Mouse (Mus musculus) cerebellum, adult 8-10 months (tissue): ENCODE data around the gene Dnajb5.
A peak's percentile ranks its signal among the peaks of the same experiment; 100 is the strongest.

Source experiments
- DNase-seq: peaks from one replicate; pipeline ENCODE4 v3.0.0; 2022

The Dnajb5 gene

GRCm38 (mm10) chr4:42949676-42950051, at the start of gene Dnajb5:
Gene Dnajb5, plus strand, starts transcription at chr4:42949814.
- peak; percentile 99 for DNase-seq

DNA sequence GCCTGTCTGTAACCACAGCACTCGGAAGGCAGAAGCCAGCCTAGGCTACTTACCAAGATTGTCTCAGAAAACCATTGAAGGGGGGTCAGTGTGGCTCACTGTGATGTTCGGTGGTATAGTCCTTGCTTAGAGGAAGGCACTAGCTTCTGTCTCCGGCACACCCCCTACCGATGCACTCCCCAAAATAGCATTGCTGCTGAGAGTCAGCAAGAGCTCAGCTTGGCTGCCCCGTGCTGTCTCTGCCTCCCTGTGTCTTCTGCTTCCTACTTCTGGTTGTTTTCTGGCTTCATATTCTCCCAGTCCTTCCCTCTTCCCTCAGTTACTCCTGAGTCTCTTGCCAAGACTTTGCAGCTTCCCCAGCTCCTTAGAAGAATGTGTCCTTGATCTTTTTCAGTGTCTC, 48.7 kb upstream of the Dnajb5 start:
- no peak for DNase-seq

- no peak for DNase-seq
Measured at GRCm38 (mm10) chr4:42902174-42902573, 47.4 kb upstream of the Dnajb5 start.

- DNase-seq = no peak
Measured at GRCm38 (mm10) chr4:42902730-42903129, 46.9 kb upstream of the Dnajb5 start.

GRCm38 (mm10) chr4:42903942-42904341, 45.7 kb upstream of the Dnajb5 start:
- DNase-seq = no peak

DNA sequence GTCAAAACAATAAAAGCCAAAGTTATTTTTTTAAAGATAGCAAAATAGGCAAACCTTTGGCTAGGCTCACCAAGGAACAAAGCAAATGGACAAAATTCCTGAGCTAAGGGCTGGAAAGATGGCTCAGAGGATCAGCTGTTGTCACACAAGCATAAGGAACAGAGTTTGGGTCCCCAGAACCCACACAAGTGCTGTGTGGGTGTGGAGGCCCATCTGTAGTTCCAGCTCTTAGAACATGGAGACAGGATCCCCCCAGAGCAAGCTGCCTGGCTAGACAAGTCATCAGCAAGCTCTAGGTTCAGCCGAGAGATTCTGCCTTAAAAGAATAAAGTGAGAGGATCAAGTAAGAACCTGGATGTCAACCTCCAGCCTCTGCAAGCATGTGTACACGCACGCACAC, 45.1 kb upstream of the Dnajb5 start:
- no peak for DNase-seq

- no peak for DNase-seq
Measured at GRCm38 (mm10) chr4:42904966-42905365, 44.6 kb upstream of the Dnajb5 start.

GRCm38 (mm10) chr4:42913391-42913790, 36.2 kb upstream of the Dnajb5 start:
- DNase-seq = no peak

- no peak for DNase-seq
Measured at GRCm38 (mm10) chr4:42915311-42915710, 34.3 kb upstream of the Dnajb5 start.

GRCm38 (mm10) chr4:42915966-42916365, 33.6 kb upstream of the Dnajb5 start:
- no peak for DNase-seq

DNA sequence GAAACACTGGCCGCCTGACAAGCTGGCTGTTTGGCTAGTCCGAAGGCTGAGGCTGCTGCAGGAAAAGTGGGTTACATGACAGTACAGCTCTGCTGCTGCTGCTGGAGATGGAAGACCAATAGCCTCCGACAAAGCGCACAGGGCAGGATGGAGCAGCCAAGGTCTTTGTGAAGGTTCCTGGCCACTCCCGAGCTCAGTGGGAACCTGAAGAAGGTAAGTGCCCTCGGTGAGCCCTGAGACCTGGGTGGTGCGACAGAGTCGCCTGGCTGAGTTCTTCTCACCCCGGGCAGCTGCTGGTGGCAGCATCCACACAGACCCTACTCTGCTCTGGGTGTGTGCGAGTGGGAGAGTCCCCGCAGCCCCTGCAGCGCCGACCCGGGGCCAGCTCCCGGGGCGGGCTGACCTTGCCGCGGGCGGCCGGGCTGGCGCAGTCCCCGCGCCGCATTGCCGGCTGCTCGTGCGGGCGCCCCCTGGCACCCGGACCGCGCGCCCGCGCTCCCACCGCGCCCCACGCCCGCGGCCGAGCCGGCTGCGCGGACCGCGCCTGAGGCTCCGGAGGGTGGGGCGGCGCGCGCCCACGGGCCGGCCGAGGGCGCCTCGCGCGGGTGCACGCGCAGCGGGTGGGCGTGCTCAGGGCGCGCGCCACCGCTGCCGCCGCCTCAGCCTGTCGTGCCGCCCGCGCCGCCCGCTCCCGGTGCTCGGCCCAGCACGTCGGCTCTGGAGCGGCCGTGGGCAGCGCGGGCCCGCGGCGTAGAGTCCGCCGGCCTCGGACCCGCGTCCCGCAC, 32.8 kb upstream of the Dnajb5 start, which contains the start of gene Phf24:
TSS of gene Phf24 (plus strand) at position 44 of the 785 bp plus-strand sequence.
- peak; percentile 21 for DNase-seq

DNA sequence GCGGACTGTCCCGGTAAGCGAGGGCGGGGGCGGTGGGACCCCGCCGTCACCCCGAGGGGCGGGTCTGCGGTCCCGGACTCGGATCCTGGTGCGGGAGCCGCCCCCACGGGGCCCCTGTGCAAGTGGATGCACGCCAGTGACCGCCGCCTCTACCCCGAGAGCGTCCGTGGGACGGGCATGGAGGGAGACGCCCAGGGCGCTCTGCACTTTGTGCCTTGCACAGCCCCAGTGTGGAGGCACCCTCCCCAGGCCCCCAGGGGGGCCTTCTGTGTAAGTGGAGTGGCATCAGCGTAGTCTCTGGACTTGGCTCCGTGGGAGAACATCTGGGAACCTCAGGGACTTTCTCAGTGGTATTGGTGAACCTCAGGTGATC, 32.2 kb upstream of the Dnajb5 start:
- DNase-seq = peak; percentile 16

DNA sequence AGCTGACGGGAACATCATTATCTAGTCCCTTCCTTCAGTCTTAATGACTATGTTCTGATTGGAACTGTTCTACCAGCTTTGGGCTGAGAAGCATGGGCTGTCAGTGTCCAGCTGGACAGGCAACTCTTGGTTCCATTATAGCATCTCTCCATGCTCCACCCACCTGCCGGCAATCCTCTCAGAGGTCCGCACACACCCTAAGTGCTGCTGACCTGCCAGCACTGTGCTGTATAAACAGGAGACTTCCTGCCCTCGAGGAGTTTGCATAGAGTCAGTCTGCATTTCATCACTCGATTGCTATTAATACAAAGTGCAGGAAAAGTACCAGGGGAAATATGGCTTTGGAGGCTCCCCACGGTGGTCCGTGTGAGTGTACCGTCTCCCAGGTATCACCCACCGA, 28.9 kb upstream of the Dnajb5 start:
- DNase-seq = no peak

DNA sequence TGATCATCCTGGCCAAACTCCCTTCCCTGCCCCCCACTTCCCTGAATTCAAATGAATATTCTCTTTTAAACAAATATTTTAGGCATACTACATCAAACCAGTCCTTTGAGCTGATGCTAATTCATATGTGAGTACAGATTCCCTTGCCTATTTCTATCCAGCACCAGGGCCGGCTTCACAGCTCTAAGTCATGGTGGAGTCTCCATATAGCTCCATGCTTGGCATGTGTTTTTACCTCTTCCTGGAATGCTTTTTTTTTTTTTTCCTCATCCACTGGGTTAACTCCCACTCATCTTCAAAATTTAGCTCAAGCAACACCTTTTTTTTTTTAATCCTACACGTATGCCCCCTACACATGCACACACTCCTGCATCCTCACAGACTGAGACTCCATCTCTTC, 28.1 kb upstream of the Dnajb5 start:
- DNase-seq = no peak

GRCm38 (mm10) chr4:42922056-42922455, 27.6 kb upstream of the Dnajb5 start:
- no peak for DNase-seq

GRCm38 (mm10) chr4:42922461-42922860, 27.2 kb upstream of the Dnajb5 start:
- no peak for DNase-seq

GRCm38 (mm10) chr4:42924095-42924710, 25.4 kb upstream of the Dnajb5 start:
- no peak for DNase-seq

DNA sequence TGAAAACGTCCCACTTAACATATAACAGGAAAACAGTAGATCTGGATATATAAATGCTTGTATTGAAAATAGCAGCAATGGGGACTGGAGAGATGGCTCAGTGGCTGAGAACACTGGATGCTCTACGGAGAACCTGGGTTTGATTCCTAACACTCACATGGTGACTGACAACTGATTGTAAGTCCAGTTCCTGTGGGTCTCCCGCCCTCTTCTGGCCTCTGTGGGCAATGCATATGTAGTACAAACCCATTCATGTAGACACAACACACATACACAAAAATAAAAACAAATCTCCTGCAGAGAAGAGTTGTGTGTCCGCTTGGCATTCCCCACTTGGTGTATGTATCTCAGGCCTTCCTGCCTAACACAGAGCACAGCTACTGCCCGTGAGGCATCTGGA, 21.4 kb upstream of the Dnajb5 start:
- no peak for DNase-seq

DNA sequence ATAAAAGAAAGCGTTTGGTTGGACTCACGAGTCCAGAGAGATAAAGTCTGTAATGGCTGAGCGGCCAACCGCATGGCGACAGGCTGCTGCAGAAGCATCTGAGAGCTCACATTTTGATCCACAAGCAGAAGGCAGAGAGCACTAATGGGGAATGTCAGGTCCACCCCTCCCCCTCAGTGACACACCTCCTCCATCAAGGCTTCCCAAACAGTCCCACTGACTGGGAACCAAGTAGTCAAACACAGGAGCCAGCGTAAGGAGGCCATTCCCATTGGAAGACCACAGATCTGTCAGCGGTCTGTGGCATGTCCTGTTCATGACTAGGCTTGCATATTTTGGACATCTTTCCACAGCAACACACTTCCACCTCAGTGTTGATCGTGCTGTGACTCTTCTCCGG, 20.7 kb upstream of the Dnajb5 start:
- no peak for DNase-seq

DNA sequence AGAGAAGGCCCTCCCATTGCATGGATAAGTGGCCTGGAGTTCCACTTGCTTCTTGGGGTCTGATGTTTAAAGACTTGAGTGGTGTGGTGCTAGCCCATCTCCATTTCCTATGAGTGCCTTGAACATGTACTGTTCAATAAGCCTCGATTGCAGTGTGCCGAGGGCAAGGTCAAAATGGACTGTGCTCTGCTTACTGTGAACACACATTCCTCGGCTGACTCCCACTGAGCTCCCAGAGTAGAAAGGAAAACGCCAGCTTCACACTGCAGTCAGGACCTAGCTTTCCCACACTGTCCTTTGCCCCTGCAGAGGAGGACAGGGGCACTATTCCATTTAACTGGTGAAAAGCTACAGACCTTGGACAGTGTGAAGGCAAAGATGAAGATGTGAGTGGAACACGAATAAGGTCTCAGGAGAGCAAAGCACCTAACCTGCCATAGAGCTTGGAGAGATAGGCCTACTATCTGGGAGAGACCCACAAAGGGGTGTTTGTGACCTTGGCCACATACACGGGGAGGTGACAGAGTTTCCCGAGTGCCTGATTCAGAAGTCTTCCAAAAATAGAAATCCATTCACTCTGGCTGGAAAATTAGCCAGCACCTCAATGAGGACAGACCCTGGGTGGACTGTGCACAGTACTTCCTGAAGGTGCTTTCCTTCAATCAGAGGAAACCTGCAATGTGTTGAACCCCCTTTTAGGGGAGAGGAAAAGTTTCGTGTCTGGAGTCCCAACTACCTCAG, 17.2 kb upstream of the Dnajb5 start:
- DNase-seq = no peak

- no peak for DNase-seq
Measured at GRCm38 (mm10) chr4:42933630-42934029, 16.0 kb upstream of the Dnajb5 start.

DNA sequence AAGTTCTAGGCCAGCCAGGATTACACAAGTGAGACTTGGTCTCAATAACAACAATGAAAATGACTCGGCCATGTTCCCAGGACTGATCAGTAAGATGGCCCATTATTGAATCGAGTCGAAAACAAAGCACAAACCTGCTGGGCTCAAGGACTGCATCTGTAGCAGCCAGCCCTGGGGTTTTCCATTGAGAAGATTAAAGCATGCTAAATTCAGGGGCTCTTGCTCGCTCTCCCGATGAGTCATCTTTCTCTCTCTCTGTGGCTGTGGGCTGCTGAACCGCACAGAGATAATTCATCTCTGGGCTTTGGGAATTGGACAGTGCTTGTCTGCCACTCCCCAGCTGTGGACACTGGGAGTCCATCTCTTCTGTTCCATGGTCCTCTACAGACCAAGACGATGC, 8.2 kb upstream of the Dnajb5 start:
- DNase-seq = no peak

DNA sequence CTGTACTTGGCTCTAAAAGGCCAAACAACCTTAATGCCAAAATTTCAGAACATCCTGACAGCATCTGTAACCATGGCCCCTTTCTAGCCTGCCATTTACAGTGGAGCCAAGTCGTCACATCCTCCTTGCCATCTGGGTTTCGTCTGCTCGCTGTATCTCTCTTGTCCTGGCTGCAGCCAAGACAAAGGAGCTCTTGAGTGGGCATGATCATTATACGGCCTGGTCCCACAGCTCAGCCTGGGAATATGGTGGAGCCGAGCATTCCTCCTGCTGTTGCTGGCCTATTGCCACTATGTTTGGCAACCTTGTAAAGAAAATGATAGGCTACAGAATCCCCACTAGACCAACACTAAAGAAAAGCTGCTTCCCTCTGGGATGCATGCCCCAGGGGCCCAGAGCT, 6.3 kb upstream of the Dnajb5 start:
- no peak for DNase-seq

DNA sequence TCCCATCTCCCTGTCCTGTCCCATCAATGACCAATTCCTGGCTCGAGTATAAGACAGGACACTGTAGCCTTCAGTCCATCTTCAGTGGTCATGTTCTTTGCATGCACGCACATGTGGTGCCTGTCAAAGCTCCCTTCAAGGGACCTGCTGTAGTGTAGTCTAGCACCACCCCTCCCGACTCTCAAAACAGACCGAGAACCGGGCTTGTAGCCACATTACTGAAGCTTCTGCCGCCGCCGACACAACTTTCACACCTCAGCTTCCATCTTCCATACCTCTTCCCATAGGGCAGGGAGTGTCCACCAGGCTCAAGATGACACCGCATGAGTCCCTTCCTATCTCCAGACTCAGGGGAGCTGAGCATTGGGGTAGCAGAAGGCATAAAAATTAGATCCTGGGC, 5.4 kb upstream of the Dnajb5 start:
- DNase-seq = no peak
